Mouse (Mus musculus): ENCODE results near the gene Serf1.
"Not testable (repeated sequence)": the region's sequence is repeated elsewhere in the genome, so short reads cannot be mapped to it uniquely, and the experiment has no call there.

Gene Serf1

DNA sequence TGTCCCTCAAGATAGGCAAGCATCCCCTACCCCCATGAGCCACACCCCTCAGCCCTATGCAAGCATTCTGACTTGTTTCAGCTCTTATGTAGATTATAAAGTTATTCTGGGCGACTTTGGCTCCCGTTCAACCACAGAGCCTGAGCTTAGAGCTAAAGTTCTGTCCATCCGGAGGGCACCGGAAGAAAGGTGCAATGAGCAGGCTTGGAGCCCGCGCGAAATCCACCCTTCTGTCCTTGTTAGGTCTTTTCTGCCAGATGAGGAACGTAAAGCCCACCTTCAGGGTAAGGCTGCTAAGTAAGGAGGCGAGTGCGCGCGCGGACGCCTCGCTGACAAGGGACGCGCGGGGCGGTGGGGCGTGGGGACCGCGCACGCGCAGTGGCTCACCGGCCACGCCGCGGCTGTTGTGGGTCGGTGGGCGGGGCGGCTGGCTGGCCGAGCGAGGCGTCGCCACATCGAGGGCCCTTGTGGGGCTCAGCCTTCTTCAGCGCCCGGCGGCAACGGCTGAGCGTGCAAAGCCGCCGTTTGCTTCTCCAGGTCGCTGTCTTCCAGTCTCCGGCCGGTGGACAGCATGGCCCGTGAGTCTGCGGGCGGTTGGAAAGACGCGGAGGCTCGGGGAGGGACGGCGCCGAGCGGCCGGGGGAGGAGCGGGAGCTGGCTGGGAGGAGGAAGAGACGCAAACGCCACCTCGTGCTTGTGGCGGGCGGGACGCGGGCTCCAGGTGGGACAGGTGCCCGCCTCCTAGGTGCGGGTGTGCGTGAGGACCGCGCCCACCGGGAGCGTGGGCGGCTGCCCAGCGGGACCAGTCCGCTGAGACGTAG, at the start of gene Serf1:
Gene Serf1 (plus strand): TSS at position 361 of the 821 bp plus-strand sequence.
- DNase-seq (ENCODE audit: low spot score), result peak; percentile 55

DNA sequence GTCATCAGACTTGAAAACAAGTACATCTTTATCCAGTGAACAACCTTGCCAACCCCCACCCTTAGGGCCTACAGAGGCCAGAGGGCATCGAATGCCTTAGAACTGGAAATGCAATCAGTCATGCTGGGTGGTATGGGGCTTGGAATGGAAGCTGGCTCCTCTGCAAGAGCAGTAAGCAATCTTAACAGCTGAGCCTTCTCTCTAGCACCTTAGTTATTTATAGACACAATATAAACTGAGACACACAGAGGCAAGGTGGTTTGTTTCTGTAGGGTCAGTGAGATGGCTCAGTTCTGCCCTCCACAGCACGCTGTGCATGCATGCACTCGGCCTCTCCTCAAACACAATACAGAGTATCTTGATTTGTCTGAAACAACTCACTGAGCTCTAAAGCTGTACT, 43.9 kb upstream of the Serf1 start:
- no peak for DNase-seq (ENCODE audit: low spot score)

DNA sequence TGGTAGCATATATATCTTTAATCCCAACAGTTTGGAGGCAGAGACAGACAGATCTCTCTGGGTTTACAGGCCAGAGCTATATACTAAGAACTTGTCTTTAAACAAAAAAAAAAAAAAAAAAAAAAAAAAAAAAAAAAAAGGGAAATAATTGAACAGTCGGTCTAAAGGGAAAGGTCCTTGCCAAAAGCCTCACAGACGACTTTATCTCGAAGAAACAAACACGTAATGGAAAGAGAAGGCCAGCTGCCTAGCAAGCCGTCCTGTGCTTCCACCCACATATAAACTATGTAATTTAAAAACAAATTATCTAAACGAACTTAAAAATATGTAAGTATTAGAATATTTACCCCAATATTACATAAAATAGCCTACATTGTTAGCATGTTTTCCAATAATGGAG, 40.0 kb upstream of the Serf1 start:
- no peak for DNase-seq (ENCODE audit: low spot score)

- no peak for DNase-seq (ENCODE audit: low spot score)
These were observed 36.3 kb upstream of the Serf1 start for GRCm38 (mm10) chr13:100071473-100071872.

- no peak for DNase-seq (ENCODE audit: low spot score)
These were observed 9.0 kb upstream of the Serf1 start for GRCm38 (mm10) chr13:100098808-100099207.

DNA sequence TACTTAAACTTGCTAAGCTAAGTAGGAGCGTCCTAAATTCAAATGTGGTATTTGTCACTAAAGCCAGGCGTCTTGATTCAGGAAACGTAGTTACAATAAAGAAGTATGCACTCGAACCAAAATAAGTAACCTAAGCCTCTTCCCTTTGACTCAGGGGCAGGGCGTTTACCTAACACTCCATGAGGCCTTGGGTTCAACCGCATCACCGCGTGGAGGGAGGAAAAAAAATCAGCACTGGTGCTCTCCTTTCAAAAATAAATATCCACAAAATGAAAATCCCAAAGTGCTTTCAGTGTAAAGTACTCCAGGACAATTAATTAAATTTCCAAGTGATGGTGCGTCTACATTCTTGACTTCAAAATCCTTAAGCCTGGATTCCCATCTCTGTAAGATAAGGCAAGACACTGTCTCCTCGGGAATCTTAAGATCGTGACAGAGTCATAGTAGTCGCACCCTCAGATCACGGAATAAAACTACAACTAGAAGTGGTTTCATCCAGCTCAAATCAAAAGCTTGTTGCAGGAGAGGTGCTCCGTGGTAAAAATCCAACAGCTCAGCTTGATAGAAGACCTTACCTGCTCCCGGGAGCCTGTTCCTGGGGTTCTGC, 4.7 kb upstream of the Serf1 start:
- no peak for DNase-seq (ENCODE audit: low spot score)

DNA sequence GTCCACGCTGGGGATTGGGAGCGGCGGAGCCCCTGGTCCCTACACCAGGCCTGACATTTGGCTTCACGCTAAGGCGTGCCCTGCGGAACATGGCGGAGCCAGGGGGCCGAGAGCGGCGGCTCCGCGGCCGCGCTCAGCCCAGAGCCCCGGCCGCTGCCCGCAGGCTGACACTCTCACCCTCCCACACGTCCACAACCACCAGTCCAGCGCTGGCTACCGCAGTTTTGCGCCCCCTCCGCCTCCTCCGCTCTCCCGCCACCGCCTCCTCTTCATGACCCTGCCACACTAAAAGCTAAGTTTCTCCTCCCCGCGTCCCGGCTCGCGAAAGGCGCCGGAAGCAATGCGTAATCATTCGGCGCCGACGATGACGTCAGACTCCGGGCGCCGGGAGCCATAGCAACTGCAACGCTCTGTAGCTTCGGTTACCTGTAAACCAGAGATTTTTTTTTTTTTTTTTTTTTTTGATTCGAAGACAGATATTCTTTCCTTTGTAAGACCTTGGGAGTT, 4.0 kb upstream of the Serf1 start, which contains the start of gene Bdp1:
Gene Bdp1 (minus strand): TSS at position 323 of the 507 bp plus-strand sequence.
- peak; percentile 86 for DNase-seq (ENCODE audit: low spot score)

- DNase-seq (ENCODE audit: low spot score), result no peak
These were observed 4.6 kb downstream of the Serf1 start for GRCm38 (mm10) chr13:100112218-100112972.

DNA sequence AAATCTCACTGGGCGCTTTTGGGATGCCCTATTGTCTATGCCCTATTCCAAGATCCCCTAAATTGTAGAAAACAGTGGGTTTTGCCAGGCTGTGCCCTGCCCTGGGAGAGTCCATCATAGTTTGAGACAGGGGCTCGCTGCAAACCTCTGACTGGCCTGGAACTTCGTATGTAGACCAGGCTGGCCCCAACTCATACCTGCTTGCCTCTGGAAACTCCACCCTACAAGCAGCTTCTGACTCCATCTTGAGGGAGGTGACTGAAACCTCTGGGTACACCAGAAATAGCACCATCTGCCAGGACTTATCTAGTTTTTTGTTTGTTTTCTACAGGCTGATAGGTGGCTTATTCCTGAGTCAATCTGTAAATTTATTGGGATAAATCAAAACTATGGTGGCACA, 16.2 kb downstream of the Serf1 start:
- no peak for DNase-seq (ENCODE audit: low spot score)

- DNase-seq (ENCODE audit: low spot score), result peak; percentile 89
These were observed 16.8 kb downstream of the Serf1 start, which contains the start of gene Smn1 for GRCm38 (mm10) chr13:100124423-100125257. TSS of gene Smn1 (plus strand) at chr13:100124852.

DNA sequence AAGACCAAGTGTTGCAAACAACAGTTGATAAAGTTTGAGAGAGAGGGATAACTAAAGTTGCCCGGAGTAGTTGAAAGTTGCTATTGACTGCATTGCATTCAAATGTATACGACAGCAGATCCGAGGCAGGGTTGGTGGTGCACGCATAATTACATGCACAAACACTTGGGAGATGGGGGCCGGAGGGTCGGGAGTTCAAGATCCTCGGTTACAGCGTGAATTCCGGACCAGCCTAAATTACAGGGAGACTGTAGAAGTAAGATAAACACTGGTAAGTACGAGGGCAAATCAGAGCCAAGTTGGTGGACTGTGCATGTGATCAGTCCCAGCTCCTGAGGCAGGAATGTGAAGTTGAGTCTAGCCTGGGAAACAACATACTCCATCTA, 17.4 kb downstream of the Serf1 start:
- DNase-seq (ENCODE audit: low spot score), result no peak

GRCm38 (mm10) chr13:100141646-100142314, 34.0 kb downstream of the Serf1 start:
- no peak for DNase-seq (ENCODE audit: low spot score)

DNA sequence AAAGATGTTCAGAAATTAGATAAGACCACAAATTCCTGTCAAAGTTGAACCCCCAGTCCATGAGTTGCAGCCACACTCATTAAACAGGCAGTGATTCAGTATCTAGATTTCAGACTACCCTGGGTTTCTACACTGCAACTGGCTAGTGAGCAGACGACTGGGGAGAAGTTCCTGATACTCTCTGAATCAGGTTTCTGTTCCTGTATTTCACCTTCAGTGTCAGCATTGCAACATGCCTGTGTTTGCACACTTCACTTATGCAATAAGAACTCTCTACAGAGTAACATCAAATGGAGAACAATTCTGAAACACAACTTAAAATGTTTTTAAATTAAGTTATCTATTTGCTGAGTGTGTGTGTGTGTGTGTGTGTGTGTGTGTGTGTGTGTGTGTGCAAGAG, 44.8 kb downstream of the Serf1 start:
- DNase-seq (ENCODE audit: low spot score), result no peak

- no peak for DNase-seq (ENCODE audit: low spot score)
These were observed 48.8 kb downstream of the Serf1 start for GRCm38 (mm10) chr13:100156624-100157023.

DNA sequence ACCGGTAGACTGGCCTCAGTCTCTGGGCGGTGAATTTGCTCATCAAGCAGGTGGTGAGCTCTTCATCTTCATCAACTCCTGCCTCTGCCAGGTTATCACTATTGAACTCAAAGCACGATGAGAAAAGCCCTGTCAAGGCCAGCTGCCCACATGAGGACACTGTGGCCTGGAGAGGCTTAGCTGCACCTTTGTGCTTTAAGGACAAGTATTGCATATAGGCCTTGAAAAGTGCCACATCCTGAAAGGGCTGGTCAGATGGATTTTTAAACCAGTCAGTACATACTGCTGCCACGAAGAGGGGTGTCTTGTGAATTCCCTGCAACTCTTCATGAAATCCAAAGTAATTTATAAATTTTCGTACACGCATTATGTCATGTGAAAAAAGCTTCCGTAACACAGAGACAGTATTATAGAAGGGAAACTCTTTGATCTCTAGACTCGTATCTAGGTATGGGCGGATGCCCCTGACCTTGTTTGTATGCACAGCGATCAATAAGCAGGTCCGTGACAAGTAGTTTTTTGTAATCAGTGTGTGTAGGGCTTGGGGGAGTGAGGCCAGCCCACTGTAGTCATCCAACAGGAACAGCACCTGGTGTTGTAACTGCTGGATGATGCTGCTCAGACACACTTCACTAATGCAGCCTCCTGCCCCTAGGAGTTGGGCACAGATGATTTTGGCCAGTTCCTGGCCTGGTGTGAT, 53.5 kb downstream of the Serf1 start:
- not testable (repeated sequence) for DNase-seq (ENCODE audit: low spot score)

DNA sequence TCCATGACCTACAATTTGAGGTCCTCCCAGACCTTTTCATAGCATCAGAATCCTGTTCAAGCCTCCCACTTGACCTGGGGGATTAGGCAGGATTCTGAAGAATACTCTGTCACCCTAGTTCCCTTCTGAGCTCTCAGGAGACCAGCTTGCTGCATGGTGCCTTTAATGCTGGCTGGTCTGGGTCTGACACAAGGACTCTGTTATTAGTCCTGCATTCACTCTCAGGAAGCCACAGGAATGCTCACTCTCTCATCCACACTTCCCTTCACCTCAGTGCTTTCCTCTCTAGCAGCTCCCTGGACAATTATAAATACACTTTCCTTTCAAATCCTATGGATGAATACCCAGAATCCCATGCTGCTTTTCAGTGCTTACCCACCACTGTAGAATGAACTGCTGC, 54.7 kb downstream of the Serf1 start:
- DNase-seq (ENCODE audit: low spot score), result not testable (repeated sequence)

All from left cerebral cortex, adult 11 months (tissue).